Mouse (Mus musculus) G1E (cell line): Measurements from ENCODE around the gene Agfg2. TPM values are rescaled to one million over a fixed set of nuclear protein-coding genes. Genes with fewer than 3 reads are reported as not detected.
A peak's percentile ranks its signal among the peaks of the same experiment; 100 is the strongest.

Source experiments
- ATAC-seq: 2 replicates; pipeline ENCODE4 v1.8.0; 2016; ENCODE audit warnings: mild to moderate bottlenecking; ENCODE audit not compliant: insufficient number of reproducible peaks, poor library complexity, low FRiP score, severe bottlenecking; ENCODE audit errors: extremely low read depth
- DNase-seq: peaks from one replicate; pipeline ENCODE4 v3.0.0; 2012; ENCODE audit warnings: low spot score
- H3K27me3 ChIP-seq: 2 replicates; pipeline ENCODE4 v1.6.1; 2012; ENCODE audit warnings: mild to moderate bottlenecking, low read length, inconsistent platforms; ENCODE audit not compliant: insufficient read depth
- H3K36me3 ChIP-seq: replicated peaks from 2 replicates; pipeline ENCODE3; 2012; ENCODE audit warnings: mild to moderate bottlenecking, inconsistent platforms
- H3K4me1 ChIP-seq: 2 replicates; pipeline ENCODE4 v1.6.1; 2012; ENCODE audit warnings: low read depth, low read length, inconsistent platforms, mixed read lengths; ENCODE audit not compliant: insufficient read depth
- H3K4me3 ChIP-seq: 2 replicates; pipeline ENCODE4 v1.5.1; 2012; ENCODE audit warnings: low read depth, mild to moderate bottlenecking, inconsistent platforms, low read length, moderate library complexity, mixed read lengths
- H3K9me3 ChIP-seq: replicated peaks from 2 replicates; pipeline ENCODE4 v1.6.1; 2012; ENCODE audit warnings: inconsistent platforms
- CTCF ChIP-seq: IDR thresholded peaks from 2 replicates; pipeline ENCODE4 v1.5.1; 2012; ENCODE audit warnings: low read depth, low read length, inconsistent platforms, mixed read lengths
- GATA1 ChIP-seq: IDR thresholded peaks from 2 replicates; pipeline ENCODE4 v1.6.1; 2012; ENCODE audit warnings: borderline replicate concordance, low read length, inconsistent platforms, mixed read lengths
- GATA2 ChIP-seq: IDR thresholded peaks from 2 replicates; pipeline ENCODE4 v1.6.1; 2012; ENCODE audit warnings: low read depth, low read length, inconsistent platforms, borderline replicate concordance
- POLR2AphosphoS5 ChIP-seq: IDR thresholded peaks from 2 replicates; pipeline ENCODE4 v1.6.1; 2012; ENCODE audit warnings: low read depth, low read length, inconsistent platforms; ENCODE audit not compliant: insufficient replicate concordance
- TAL1 ChIP-seq: conservative IDR thresholded peaks from 2 replicates; pipeline ENCODE4 v1.6.1; 2012; ENCODE audit warnings: low read depth, low read length, inconsistent platforms, mixed read lengths
- polyA plus RNA-seq: library from polyadenylated mRNA; stranded (reverse); fragments of >175 nt; gene quantifications from 2 replicates; pipeline ENCODE4 v1.2.3, GENCODE M21; 2012
- total RNA-seq, 2 experiments: library from RNA; stranded (forward) in 1 of 2; stranded (reverse) in 1 of 2; fragments of 200-1000 nt in 1 of 2; fragments of >200 nt in 1 of 2; fragmentation: Nextera tagmentation in 1 of 2; gene quantifications; 2 replicates each; pipeline ENCODE4 v1.2.3; 2014 to 2017

The Agfg2 gene
- total and polyA plus RNA-seq, 3 experiments = 26.1 to 102 (median 47.1) TPM

- Histone ChIP-seq H3K9me3 (no peaks in the 10 kb centered on the region), H3K36me3 (peaks cover 89% of the 10 kb centered on the region), H3K27me3 (no peaks in the 10 kb centered on the region; the same call in 1 of the 2 replicates), H3K4me1 (peaks cover 48% of the 10 kb centered on the region), H3K4me3 (no peak overlapping the region)
- ATAC-seq = no peak
- DNase-seq = no peak
- TF ChIP-seq TAL1 (no peak), POLR2AphosphoS5 (no peak), GATA2 (no peak), CTCF (no peak), GATA1 (no peak)
These were observed 45.1 kb downstream of the Agfg2 start for GRCm38 (mm10) chr5:137639472-137639871.

- Histone ChIP-seq H3K4me1 (peaks cover 43% of the 10 kb centered on the region), H3K4me3 (no peak overlapping the region), H3K27me3 (no peaks in the 10 kb centered on the region), H3K9me3 (no peaks in the 10 kb centered on the region), H3K36me3 (peaks cover 81% of the 10 kb centered on the region)
- no peak for TF ChIP-seq TAL1
- TF ChIP-seq GATA2 = no peak
- no peak for DNase-seq
- ATAC-seq = no peak
These were observed 51.0 kb downstream of the Agfg2 start for GRCm38 (mm10) chr5:137633397-137634084.

GRCm38 (mm10) chr5:137631591-137631990 lies 52.9 kb downstream of the Agfg2 start:
- H3K4me1 ChIP-seq = peaks cover 53% of the 10 kb centered on the region
- H3K4me3 ChIP-seq = peak overlapping the region; percentile 88; the same call in 1 of the 2 replicates
- peaks cover 62% of the 10 kb centered on the region for H3K36me3 ChIP-seq
- DNase-seq = no peak
- H3K27me3 ChIP-seq = no peaks in the 10 kb centered on the region
- no peaks in the 10 kb centered on the region for H3K9me3 ChIP-seq
- ATAC-seq = no peak
- TF ChIP-seq POLR2AphosphoS5 (no peak), TAL1 (no peak), GATA1 (no peak), CTCF (no peak), GATA2 (no peak)

GRCm38 (mm10) chr5:137631171-137631570 lies 53.4 kb downstream of the Agfg2 start:
- ATAC-seq (peak; percentile 51), DNase-seq (peak; percentile 83)
- Histone ChIP-seq H3K4me1 (peaks cover 53% of the 10 kb centered on the region), H3K27me3 (no peaks in the 10 kb centered on the region), H3K9me3 (no peaks in the 10 kb centered on the region), H3K36me3 (peaks cover 58% of the 10 kb centered on the region), H3K4me3 (peak overlapping the region; percentile 88; the same call in 1 of the 2 replicates)
- TF ChIP-seq CTCF (no peak), TAL1 (no peak), POLR2AphosphoS5 (no peak), GATA1 (no peak), GATA2 (no peak)

- ATAC-seq = no peak
- H3K4me1 ChIP-seq = peaks cover 53% of the 10 kb centered on the region
- DNase-seq = no peak
- H3K9me3 ChIP-seq = no peaks in the 10 kb centered on the region
- TF ChIP-seq GATA2 (no peak), POLR2AphosphoS5 (no peak), TAL1 (no peak), CTCF (no peak), GATA1 (no peak)
- H3K4me3 ChIP-seq = peak overlapping the region; percentile 88; the same call in 1 of the 2 replicates
- 0 out of 2 replicates have a peak, but pooled peaks cover 2% of the 10 kb centered on the region for H3K27me3 ChIP-seq
- peaks cover 52% of the 10 kb centered on the region for H3K36me3 ChIP-seq
These were observed 53.9 kb downstream of the Agfg2 start for GRCm38 (mm10) chr5:137630602-137631001.

- 0 out of 2 replicates have a peak, but pooled peaks cover 2% of the 10 kb centered on the region for H3K27me3 ChIP-seq
- ATAC-seq = no peak
- H3K36me3 ChIP-seq = peaks cover 46% of the 10 kb centered on the region
- H3K4me1 ChIP-seq = peaks cover 54% of the 10 kb centered on the region
- TF ChIP-seq POLR2AphosphoS5 (no peak), GATA2 (no peak), GATA1 (no peak), CTCF (no peak), TAL1 (no peak)
- DNase-seq = peak; percentile 47
- no peaks in the 10 kb centered on the region for H3K9me3 ChIP-seq
- peak overlapping the region; percentile 88 for H3K4me3 ChIP-seq
These were observed 54.5 kb downstream of the Agfg2 start for GRCm38 (mm10) chr5:137629906-137630545.
